Mouse (Mus musculus) cerebellum, postnatal 14 days (tissue): ENCODE data around the gene Mdh2.
A peak's percentile ranks its signal among the peaks of the same experiment; 100 is the strongest.

Experiments
- DNase-seq, 2 experiments: peaks; one replicate each; pipeline ENCODE4 v3.0.0; 2021; ENCODE audit warnings: mixed read lengths in 2 of 2

Mdh2 gene

GRCm38 (mm10) chr5:135778471-135779445 lies at the start of gene Mdh2:
Mdh2 (plus strand) TSS chr5:135778480.
- peak; percentile 100 for DNase-seq

- no peak for DNase-seq
These were observed 48.9 kb upstream of the Mdh2 start for GRCm38 (mm10) chr5:135729351-135729750.

GRCm38 (mm10) chr5:135730278-135730677 lies 48.0 kb upstream of the Mdh2 start:
- no peak for DNase-seq

GRCm38 (mm10) chr5:135730916-135731315 lies 47.4 kb upstream of the Mdh2 start:
- DNase-seq = no peak

- DNase-seq = no peak
These were observed 47.0 kb upstream of the Mdh2 start for GRCm38 (mm10) chr5:135731322-135731721.

GRCm38 (mm10) chr5:135733071-135733470 lies 45.2 kb upstream of the Mdh2 start:
- DNase-seq = no peak

GRCm38 (mm10) chr5:135734057-135734680 lies 44.1 kb upstream of the Mdh2 start:
- no peak for DNase-seq

- DNase-seq = no peak
These were observed 42.5 kb upstream of the Mdh2 start for GRCm38 (mm10) chr5:135735741-135736140.

GRCm38 (mm10) chr5:135736544-135736943 lies 41.7 kb upstream of the Mdh2 start:
- no peak for DNase-seq

- DNase-seq = peak in 1 of 2 experiments; percentile 33
These were observed 41.1 kb upstream of the Mdh2 start for GRCm38 (mm10) chr5:135737154-135737553.

GRCm38 (mm10) chr5:135738266-135738665 lies 40.0 kb upstream of the Mdh2 start:
- no peak for DNase-seq

- no peak for DNase-seq
These were observed 36.1 kb upstream of the Mdh2 start for GRCm38 (mm10) chr5:135742156-135742555.

GRCm38 (mm10) chr5:135742941-135743740 lies 35.1 kb upstream of the Mdh2 start:
- peak; percentile 29 to 43 for DNase-seq

GRCm38 (mm10) chr5:135743741-135744609 lies 34.3 kb upstream of the Mdh2 start, which contains the start of gene Tmem120a:
Tmem120a (minus strand) TSS chr5:135744448.
- peak; percentile 94 to 95 for DNase-seq

GRCm38 (mm10) chr5:135744742-135745141 lies 33.5 kb upstream of the Mdh2 start:
- no peak for DNase-seq

- no peak for DNase-seq
These were observed 27.2 kb upstream of the Mdh2 start for GRCm38 (mm10) chr5:135751041-135751440.

GRCm38 (mm10) chr5:135751595-135751994 lies 26.7 kb upstream of the Mdh2 start:
- DNase-seq = no peak

GRCm38 (mm10) chr5:135761881-135762280 lies 16.4 kb upstream of the Mdh2 start:
- no peak for DNase-seq

- DNase-seq = peak; percentile 87 to 88
These were observed 14.8 kb upstream of the Mdh2 start for GRCm38 (mm10) chr5:135763526-135763925.

- no peak for DNase-seq
These were observed 13.3 kb upstream of the Mdh2 start for GRCm38 (mm10) chr5:135764971-135765370.

- no peak for DNase-seq
These were observed 5.8 kb upstream of the Mdh2 start for GRCm38 (mm10) chr5:135772519-135772918.

GRCm38 (mm10) chr5:135776546-135776945 lies 1.7 kb upstream of the Mdh2 start:
- peak; percentile 51 to 52 for DNase-seq
